Mouse (Mus musculus): ENCODE measurements around the gene Dld.

GRCm38 (mm10) chr12:31302266-31302665 lies 49.0 kb downstream of the Dld start:
- TF ChIP-seq POLR2A (IDR thresholded peaks at IDR 0.05; ENCODE audit: low read depth, low read length) (no peak), CTCF (IDR thresholded peaks at IDR 0.05; ENCODE audit: extremely low read depth, insufficient read length, insufficient replicate concordance, low read depth, low read length) (no peak)
